Mouse (Mus musculus): ENCODE data around the gene Tnrc18. TPM values are rescaled to one million over a fixed set of nuclear protein-coding genes. Genes with fewer than 3 reads are reported as not detected.
"Not testable (repeated sequence)": the region's sequence is repeated elsewhere in the genome, so short reads cannot be mapped to it uniquely, and the experiment has no call there.

Gene Tnrc18
- polyA plus RNA-seq, 1 experiment from 2014 or later: 9.9 TPM

DNA sequence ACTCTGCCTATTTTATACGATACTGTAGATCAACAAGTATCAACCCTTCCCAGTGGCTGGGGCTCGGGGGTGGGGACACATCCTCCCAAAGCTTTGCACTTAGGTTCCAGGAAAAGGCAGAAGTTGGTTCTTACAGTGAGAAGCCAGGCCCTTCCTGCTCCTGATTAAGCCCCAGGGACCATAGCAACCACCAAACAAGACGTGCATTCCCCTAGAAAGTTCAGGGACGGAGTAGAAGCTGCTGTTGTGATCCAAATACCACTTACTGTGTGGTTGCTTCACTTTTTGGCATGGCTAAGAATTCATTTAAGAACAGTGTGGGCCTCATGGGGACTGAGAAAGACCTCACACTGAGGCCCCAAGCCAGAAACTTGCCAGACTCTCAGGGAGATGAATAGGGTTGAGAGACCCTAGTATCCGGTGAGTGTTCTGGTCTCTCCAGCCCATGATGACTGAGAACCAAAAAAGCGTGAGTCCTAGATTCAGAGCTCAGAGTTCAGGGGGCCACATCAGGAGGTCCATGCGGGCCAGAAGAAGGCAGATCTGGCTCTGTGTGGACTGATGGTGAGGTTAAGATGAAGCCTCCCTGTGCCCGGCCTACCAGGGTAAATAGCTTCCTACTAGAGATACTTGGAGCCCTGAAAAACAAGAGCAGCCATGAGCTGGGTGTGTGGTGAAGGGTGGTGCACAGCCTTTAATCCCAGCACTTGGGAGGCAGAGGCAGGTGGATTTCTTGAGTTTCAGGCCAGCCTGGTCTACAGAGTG is 24.1 kb upstream of the Tnrc18 start:
- Histone ChIP-seq H3K4me1 (replicated peaks; ENCODE audit: control insufficient read depth, insufficient read depth, low read length) (no peaks in the 10 kb centered on the region), H3K9ac (ENCODE audit: low read depth, low read length) (no peak overlapping the region), H3K9me3 (ENCODE audit: control insufficient read depth) (no peaks in the 10 kb centered on the region), H3K27me3 (replicated peaks; ENCODE audit: control insufficient read depth, insufficient read depth, low read length) (no peaks in the 10 kb centered on the region), H3K4me3 (ENCODE audit: low read depth, low read length) (no peak overlapping the region), H3K4me2 (replicated peaks; ENCODE audit: low read depth) (no peak overlapping the region), H3K36me3 (ENCODE audit: control insufficient read depth, insufficient read depth) (no peaks in the 10 kb centered on the region), H3K27ac (ENCODE audit: low read depth, low read length) (no peak overlapping the region)
- peak; percentile 32; the same call in 1 of the 2 replicates for ATAC-seq
- WGBS: 68% methylated on average over 8 of the region's 8 CpGs
- TF ChIP-seq CTCF (IDR thresholded peaks at IDR 0.05; ENCODE audit: low read depth): no peak

DNA sequence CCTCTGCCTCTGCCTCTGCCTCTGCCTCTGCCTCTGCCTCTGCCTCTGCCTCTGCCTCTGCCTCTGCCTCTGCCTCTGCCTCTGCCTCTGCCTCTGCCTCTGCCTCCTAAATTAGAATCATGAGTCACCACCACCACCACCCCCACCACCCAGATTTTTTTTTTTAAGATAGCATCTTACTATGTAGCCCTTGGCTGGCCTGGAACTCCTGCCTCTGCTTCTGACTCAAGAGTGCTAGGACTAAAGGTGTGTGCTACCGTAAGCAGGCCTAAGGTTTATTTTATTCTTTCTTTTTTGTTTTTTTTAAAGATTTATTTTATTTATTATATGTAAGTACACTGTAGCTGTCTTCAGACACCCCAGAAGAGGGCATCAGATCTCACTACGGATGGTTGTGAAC is 20.0 kb upstream of the Tnrc18 start:
- not testable (repeated sequence) for H3K9me3 ChIP-seq (ENCODE audit: control insufficient read depth); H3K9ac ChIP-seq (ENCODE audit: low read depth, low read length); H3K27me3 ChIP-seq (replicated peaks; ENCODE audit: control insufficient read depth, insufficient read depth, low read length); ATAC-seq; H3K4me1 ChIP-seq (replicated peaks; ENCODE audit: control insufficient read depth, insufficient read depth, low read length); H3K4me2 ChIP-seq (replicated peaks; ENCODE audit: low read depth); H3K36me3 ChIP-seq (ENCODE audit: control insufficient read depth, insufficient read depth); H3K27ac ChIP-seq (ENCODE audit: low read depth, low read length); H3K4me3 ChIP-seq (ENCODE audit: low read depth, low read length)
- WGBS: 92% methylated on average over 2 of the region's 2 CpGs

DNA sequence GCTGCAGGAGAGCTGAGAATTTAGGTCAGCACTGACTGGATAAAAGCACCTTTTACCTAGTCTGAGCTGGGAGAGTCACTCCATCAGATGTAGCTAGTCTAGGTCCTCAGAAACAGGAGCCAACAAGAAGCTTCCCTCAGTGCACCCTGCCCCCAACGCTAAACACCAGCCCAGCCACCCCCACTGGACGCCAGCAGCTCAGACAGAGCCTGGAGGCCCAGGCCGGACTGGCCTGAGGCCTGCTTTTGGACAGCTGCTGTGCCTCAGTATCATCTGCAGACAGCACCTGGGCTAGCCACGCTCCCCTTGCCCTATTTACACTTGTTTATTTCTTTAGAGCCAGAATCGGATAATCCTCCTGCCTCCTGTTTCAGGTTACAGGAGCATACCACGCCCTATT is 19.4 kb upstream of the Tnrc18 start:
- no peak overlapping the region for H3K4me2 ChIP-seq (replicated peaks; ENCODE audit: low read depth)
- 71% methylated on average over 6 of the region's 6 CpGs for WGBS
- no peak overlapping the region for H3K9ac ChIP-seq (ENCODE audit: low read depth, low read length)
- H3K27ac ChIP-seq (ENCODE audit: low read depth, low read length): no peak overlapping the region
- no peak for ATAC-seq
- no peaks in the 10 kb centered on the region for H3K4me1 ChIP-seq (replicated peaks; ENCODE audit: control insufficient read depth, insufficient read depth, low read length)
- H3K36me3 ChIP-seq (ENCODE audit: control insufficient read depth, insufficient read depth): no peaks in the 10 kb centered on the region
- H3K4me3 ChIP-seq (ENCODE audit: low read depth, low read length): no peak overlapping the region
- 0 out of 2 replicates have a peak, but pooled peaks cover 4% of the 10 kb centered on the region for H3K9me3 ChIP-seq (ENCODE audit: control insufficient read depth)
- no peak for TF ChIP-seq CTCF (IDR thresholded peaks at IDR 0.05; ENCODE audit: low read depth)
- no peaks in the 10 kb centered on the region for H3K27me3 ChIP-seq (replicated peaks; ENCODE audit: control insufficient read depth, insufficient read depth, low read length)

DNA sequence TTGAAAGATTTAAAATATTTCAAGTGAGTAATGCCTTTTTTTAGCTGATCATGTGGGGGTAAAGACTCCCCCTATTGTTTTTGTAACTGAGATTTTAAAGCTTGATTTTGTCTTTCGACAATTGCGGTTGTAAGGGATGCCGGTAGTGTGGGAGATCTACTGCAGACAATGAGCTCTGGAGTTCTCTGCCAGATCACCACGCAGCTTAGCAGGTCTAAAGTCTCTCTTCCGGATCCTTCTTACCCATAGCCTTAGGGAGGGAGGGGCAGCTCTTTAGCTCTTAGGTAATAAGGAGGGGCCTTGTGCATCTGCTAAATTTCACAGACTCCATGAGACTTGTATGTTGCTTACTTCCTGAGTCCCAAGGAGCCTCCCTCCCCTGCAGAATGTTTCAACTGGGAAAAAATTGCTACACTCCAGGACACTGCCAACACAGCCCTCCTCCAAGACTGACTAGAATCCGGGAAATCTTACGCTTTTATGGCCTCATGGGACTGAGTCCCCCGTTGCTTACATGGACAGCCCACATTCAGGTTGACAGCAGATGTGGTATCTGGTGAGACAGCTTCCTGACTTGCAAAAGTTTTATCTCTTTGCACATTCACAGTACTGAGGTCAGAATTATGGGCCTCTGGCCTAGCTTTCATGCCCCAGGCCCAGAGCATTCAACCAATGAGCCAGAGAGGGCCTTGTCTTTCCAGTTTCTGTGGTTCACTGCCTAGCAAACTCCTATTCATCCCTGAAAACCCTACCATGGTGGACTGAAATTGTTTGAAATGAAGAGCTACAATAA is 16.4 kb upstream of the Tnrc18 start:
- H3K4me1 ChIP-seq (replicated peaks; ENCODE audit: control insufficient read depth, insufficient read depth, low read length): no peaks in the 10 kb centered on the region
- ATAC-seq: no peak
- H3K36me3 ChIP-seq (ENCODE audit: control insufficient read depth, insufficient read depth): no peaks in the 10 kb centered on the region
- H3K27me3 ChIP-seq (replicated peaks; ENCODE audit: control insufficient read depth, insufficient read depth, low read length): no peaks in the 10 kb centered on the region
- no peak overlapping the region for H3K4me3 ChIP-seq (ENCODE audit: low read depth, low read length)
- no peak overlapping the region for H3K27ac ChIP-seq (ENCODE audit: low read depth, low read length)
- WGBS: 65% methylated on average over 8 of the region's 8 CpGs
- H3K4me2 ChIP-seq (replicated peaks; ENCODE audit: low read depth): no peak overlapping the region
- no peak for TF ChIP-seq CTCF (IDR thresholded peaks at IDR 0.05; ENCODE audit: low read depth)
- 0 out of 2 replicates have a peak, but pooled peaks cover 6% of the 10 kb centered on the region for H3K9me3 ChIP-seq (ENCODE audit: control insufficient read depth)
- H3K9ac ChIP-seq (ENCODE audit: low read depth, low read length): no peak overlapping the region

DNA sequence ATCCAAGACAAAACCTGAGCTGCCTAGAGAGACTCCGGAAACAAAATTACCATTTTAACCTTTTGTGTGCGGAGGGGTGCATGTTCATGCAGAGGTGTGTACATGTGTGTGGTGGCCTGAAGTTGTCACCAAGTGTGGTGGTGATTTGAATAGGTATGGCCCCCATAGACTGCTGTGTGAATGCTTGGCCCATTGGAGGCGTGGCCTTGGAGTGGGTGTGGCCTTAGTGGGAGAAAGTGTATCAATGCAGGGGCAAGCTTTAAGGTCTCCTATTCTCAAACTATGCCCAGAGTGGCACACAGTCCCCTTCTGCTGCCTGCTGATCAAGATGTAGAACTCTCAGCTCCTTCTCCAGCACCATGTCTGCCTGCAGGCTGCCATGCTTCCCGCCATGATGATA is 8.7 kb upstream of the Tnrc18 start:
- Histone ChIP-seq H3K9me3 (ENCODE audit: control insufficient read depth) (no peaks in the 10 kb centered on the region), H3K36me3 (ENCODE audit: control insufficient read depth, insufficient read depth) (no peaks in the 10 kb centered on the region), H3K27me3 (replicated peaks; ENCODE audit: control insufficient read depth, insufficient read depth, low read length) (no peaks in the 10 kb centered on the region), H3K4me1 (replicated peaks; ENCODE audit: control insufficient read depth, insufficient read depth, low read length) (no peaks in the 10 kb centered on the region), H3K4me3 (ENCODE audit: low read depth, low read length) (no peak overlapping the region), H3K9ac (ENCODE audit: low read depth, low read length) (no peak overlapping the region), H3K4me2 (replicated peaks; ENCODE audit: low read depth) (no peak overlapping the region), H3K27ac (ENCODE audit: low read depth, low read length) (no peak overlapping the region)
- TF ChIP-seq CTCF (IDR thresholded peaks at IDR 0.05; ENCODE audit: low read depth): no peak
- 85% methylated on average over 4 of the region's 4 CpGs for WGBS
- no peak for ATAC-seq

DNA sequence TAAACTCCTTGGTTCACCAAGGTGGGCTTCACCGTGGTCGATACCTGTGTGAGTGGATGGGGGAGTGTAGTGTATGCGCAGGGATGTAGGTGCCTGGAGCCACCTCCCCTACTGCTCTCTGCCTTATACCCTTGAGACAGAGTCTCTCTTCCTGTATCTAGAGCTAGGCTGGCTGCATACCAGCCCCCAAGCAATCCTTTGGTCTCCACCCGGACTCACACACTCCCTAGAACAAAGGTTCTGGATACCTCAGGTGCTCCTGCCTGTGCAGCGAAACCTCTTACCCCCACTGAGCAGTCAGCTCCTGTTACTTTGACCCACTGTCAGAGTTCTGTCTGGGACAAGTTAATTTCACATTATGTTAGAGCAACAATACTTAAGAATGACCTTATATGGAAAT is 8.2 kb upstream of the Tnrc18 start:
- Histone ChIP-seq H3K4me1 (replicated peaks; ENCODE audit: control insufficient read depth, insufficient read depth, low read length) (no peaks in the 10 kb centered on the region), H3K27me3 (replicated peaks; ENCODE audit: control insufficient read depth, insufficient read depth, low read length) (no peaks in the 10 kb centered on the region), H3K36me3 (ENCODE audit: control insufficient read depth, insufficient read depth) (no peaks in the 10 kb centered on the region), H3K27ac (ENCODE audit: low read depth, low read length) (no peak overlapping the region), H3K9ac (ENCODE audit: low read depth, low read length) (no peak overlapping the region), H3K4me2 (replicated peaks; ENCODE audit: low read depth) (no peak overlapping the region), H3K9me3 (ENCODE audit: control insufficient read depth) (no peaks in the 10 kb centered on the region), H3K4me3 (ENCODE audit: low read depth, low read length) (no peak overlapping the region)
- no peak for ATAC-seq
- no peak for TF ChIP-seq CTCF (IDR thresholded peaks at IDR 0.05; ENCODE audit: low read depth)
- WGBS: 72% methylated on average over 5 of the region's 5 CpGs
